Mouse (Mus musculus) C2C12 (cell line): ENCODE measurements around the gene Chrna4. TPM values are rescaled to one million over a fixed set of nuclear protein-coding genes. Genes with fewer than 3 reads are reported as not detected.
A peak's percentile ranks its signal among the peaks of the same experiment; 100 is the strongest.

Experiments
- H3K27me3 ChIP-seq: one replicate; pipeline ENCODE4 v1.6.1; 2011; ENCODE audit not compliant: control insufficient read depth, insufficient read depth, insufficient read length
- H3K36me3 ChIP-seq: one replicate; pipeline ENCODE4 v1.6.1; 2011; ENCODE audit not compliant: control insufficient read depth, insufficient read depth
- H3K4me3 ChIP-seq: one replicate; pipeline ENCODE4 v1.5.1; 2011; ENCODE audit warnings: mild to moderate bottlenecking, control low read depth; ENCODE audit not compliant: poor library complexity, insufficient read depth, severe bottlenecking
- H3K79me2 ChIP-seq: one replicate; pipeline ENCODE4 v1.6.1; 2011; ENCODE audit not compliant: control insufficient read depth, insufficient read depth
- H3K79me3 ChIP-seq: one replicate; pipeline ENCODE4 v1.6.1; 2011; ENCODE audit warnings: low read depth, control low read depth
- H3ac ChIP-seq: one replicate; pipeline ENCODE3; 2011; ENCODE audit warnings: low read depth; ENCODE audit not compliant: control insufficient read depth, insufficient read length
- CEBPB ChIP-seq: IDR thresholded peaks from one replicate; pipeline ENCODE4 v1.6.1; 2011; ENCODE audit warnings: low read depth, mild to moderate bottlenecking, control low read depth, moderate library complexity
- CTCF ChIP-seq: IDR thresholded peaks from one replicate; pipeline ENCODE4 v1.5.1; 2011; ENCODE audit not compliant: control insufficient read depth, insufficient read depth, insufficient read length
- FOSL1 ChIP-seq: IDR thresholded peaks from one replicate; pipeline ENCODE4 v1.8.0; 2011; ENCODE audit warnings: mild to moderate bottlenecking, low read length; ENCODE audit not compliant: poor library complexity, insufficient read depth, severe bottlenecking
- MAX ChIP-seq: IDR thresholded peaks from one replicate; pipeline ENCODE4 v1.6.1; 2011; ENCODE audit warnings: mild to moderate bottlenecking, control low read depth
- MYOD1 ChIP-seq: IDR thresholded peaks from one replicate; pipeline ENCODE4 v1.6.1; 2011; ENCODE audit warnings: low read depth; ENCODE audit not compliant: control insufficient read depth, insufficient read length
- MYOG ChIP-seq: IDR thresholded peaks from one replicate; pipeline ENCODE4 v1.6.1; 2011; ENCODE audit not compliant: control insufficient read depth, insufficient read length; ENCODE audit errors: extremely low read depth
- USF1 ChIP-seq: IDR thresholded peaks from one replicate; pipeline ENCODE4 v1.6.1; 2011; ENCODE audit warnings: low read depth, mild to moderate bottlenecking, control low read depth, moderate library complexity
- polyA plus RNA-seq: library from polyadenylated mRNA; unstranded; fragments of >200 nt; fragmentation: generic; extraction: Trizol; gene quantifications from one replicate; pipeline ENCODE4 v1.2.1, GENCODE M21; 2012; ENCODE audit warnings: missing spikeins

Gene Chrna4
- polyA plus RNA-seq, 1 experiment = not detected

- Histone ChIP-seq H3K79me2 (no peaks in the 10 kb centered on the region), H3K4me3 (no peak overlapping the region), H3K36me3 (no peaks in the 10 kb centered on the region), H3ac (no peak overlapping the region), H3K79me3 (no peaks in the 10 kb centered on the region), H3K27me3 (peaks cover 61% of the 10 kb centered on the region)
- TF ChIP-seq USF1 (no peak), FOSL1 (no peak), MYOD1 (no peak), MYOG (no peak), MAX (no peak), CEBPB (no peak), CTCF (no peak)
Measured at GRCm38 (mm10) chr2:181007054-181007453, 36.3 kb downstream of the Chrna4 start.

GRCm38 (mm10) chr2:180996905-180997304 is 46.4 kb downstream of the Chrna4 start:
- Histone ChIP-seq H3K4me3 (no peak overlapping the region), H3K27me3 (peaks cover 35% of the 10 kb centered on the region), H3K36me3 (no peaks in the 10 kb centered on the region), H3ac (no peak overlapping the region), H3K79me2 (no peaks in the 10 kb centered on the region), H3K79me3 (no peaks in the 10 kb centered on the region)
- TF ChIP-seq CEBPB (no peak), CTCF (no peak), FOSL1 (no peak), MAX (no peak), USF1 (no peak), MYOD1 (no peak), MYOG (no peak)

- TF ChIP-seq CTCF (peak; percentile 56), USF1 (no peak)
- no peak overlapping the region for H3ac ChIP-seq
- H3K4me3 ChIP-seq = no peak overlapping the region
- H3K79me2 ChIP-seq = no peaks in the 10 kb centered on the region
- H3K79me3 ChIP-seq = no peaks in the 10 kb centered on the region
- no peaks in the 10 kb centered on the region for H3K36me3 ChIP-seq
- H3K27me3 ChIP-seq = peaks cover 30% of the 10 kb centered on the region
Measured at GRCm38 (mm10) chr2:180996436-180996835, 46.9 kb downstream of the Chrna4 start.

- Histone ChIP-seq H3K27me3 (peaks cover 21% of the 10 kb centered on the region), H3K36me3 (no peaks in the 10 kb centered on the region), H3K79me3 (no peaks in the 10 kb centered on the region), H3K79me2 (no peaks in the 10 kb centered on the region), H3ac (no peak overlapping the region), H3K4me3 (no peak overlapping the region)
- no peak for TF ChIP-seq CTCF
- no peak for TF ChIP-seq CEBPB
- no peak for TF ChIP-seq FOSL1
- TF ChIP-seq MYOD1 = no peak
- TF ChIP-seq USF1 = no peak
Measured at GRCm38 (mm10) chr2:180995457-180995856, 47.9 kb downstream of the Chrna4 start.

GRCm38 (mm10) chr2:180994360-180994759 is 49.0 kb downstream of the Chrna4 start:
- H3K79me3 ChIP-seq = no peaks in the 10 kb centered on the region
- TF ChIP-seq USF1 (no peak), FOSL1 (no peak), MAX (no peak), MYOD1 (no peak), CTCF (no peak), CEBPB (no peak), MYOG (no peak)
- no peaks in the 10 kb centered on the region for H3K79me2 ChIP-seq
- no peak overlapping the region for H3K4me3 ChIP-seq
- no peak overlapping the region for H3ac ChIP-seq
- no peaks in the 10 kb centered on the region for H3K36me3 ChIP-seq
- peaks cover 10% of the 10 kb centered on the region for H3K27me3 ChIP-seq

GRCm38 (mm10) chr2:180990347-180990746 is 53.0 kb downstream of the Chrna4 start:
- no peaks in the 10 kb centered on the region for H3K79me3 ChIP-seq
- no peak overlapping the region for H3K4me3 ChIP-seq
- no peaks in the 10 kb centered on the region for H3K36me3 ChIP-seq
- no peaks in the 10 kb centered on the region for H3K79me2 ChIP-seq
- no peak for TF ChIP-seq CEBPB
- no peak for TF ChIP-seq MAX
- no peak for TF ChIP-seq FOSL1
- no peak for TF ChIP-seq USF1
- no peak for TF ChIP-seq MYOG
- TF ChIP-seq CTCF = no peak
- no peak for TF ChIP-seq MYOD1
- H3ac ChIP-seq = no peak overlapping the region
- H3K27me3 ChIP-seq = no peaks in the 10 kb centered on the region
